Mouse (Mus musculus) megakaryocyte, embryonic 14.5 days (primary cell): ENCODE data around the gene Ppp4r2. TPM values are rescaled to one million over a fixed set of nuclear protein-coding genes. Genes with fewer than 3 reads are reported as not detected.

Experiments used
- H3K27me3 ChIP-seq: replicated peaks from 2 replicates; pipeline ENCODE3; 2012; ENCODE audit warnings: inconsistent platforms
- H3K36me3 ChIP-seq: replicated peaks from 2 replicates; pipeline ENCODE3; 2012; ENCODE audit warnings: low read length, inconsistent platforms, mixed read lengths
- H3K4me1 ChIP-seq: 2 replicates; pipeline ENCODE4 v1.6.1; 2012; ENCODE audit warnings: inconsistent platforms
- H3K4me3 ChIP-seq: replicated peaks from 2 replicates; pipeline ENCODE3; 2012; ENCODE audit warnings: moderate library complexity, mild to moderate bottlenecking, inconsistent platforms
- H3K9me3 ChIP-seq: 2 replicates; pipeline ENCODE4 v1.6.1; 2012; ENCODE audit warnings: inconsistent platforms
- FLI1 ChIP-seq: IDR thresholded peaks from 2 replicates; pipeline ENCODE4 v1.6.1; 2012; ENCODE audit warnings: low read length, inconsistent platforms, mixed read lengths
- GATA1 ChIP-seq: IDR thresholded peaks from 3 replicates; pipeline ENCODE4 v1.6.1; 2012; ENCODE audit warnings: mixed read lengths, low read length, inconsistent platforms, borderline replicate concordance
- polyA plus RNA-seq: library from polyadenylated mRNA; stranded (reverse); fragments of >175 nt; gene quantifications from 2 replicates; pipeline ENCODE4 v1.2.3, GENCODE M21; 2012; ENCODE audit warnings: low replicate concordance; ENCODE audit not compliant: insufficient read depth

The Ppp4r2 gene
- polyA plus RNA-seq, 1 experiment = 32.5 TPM

DNA sequence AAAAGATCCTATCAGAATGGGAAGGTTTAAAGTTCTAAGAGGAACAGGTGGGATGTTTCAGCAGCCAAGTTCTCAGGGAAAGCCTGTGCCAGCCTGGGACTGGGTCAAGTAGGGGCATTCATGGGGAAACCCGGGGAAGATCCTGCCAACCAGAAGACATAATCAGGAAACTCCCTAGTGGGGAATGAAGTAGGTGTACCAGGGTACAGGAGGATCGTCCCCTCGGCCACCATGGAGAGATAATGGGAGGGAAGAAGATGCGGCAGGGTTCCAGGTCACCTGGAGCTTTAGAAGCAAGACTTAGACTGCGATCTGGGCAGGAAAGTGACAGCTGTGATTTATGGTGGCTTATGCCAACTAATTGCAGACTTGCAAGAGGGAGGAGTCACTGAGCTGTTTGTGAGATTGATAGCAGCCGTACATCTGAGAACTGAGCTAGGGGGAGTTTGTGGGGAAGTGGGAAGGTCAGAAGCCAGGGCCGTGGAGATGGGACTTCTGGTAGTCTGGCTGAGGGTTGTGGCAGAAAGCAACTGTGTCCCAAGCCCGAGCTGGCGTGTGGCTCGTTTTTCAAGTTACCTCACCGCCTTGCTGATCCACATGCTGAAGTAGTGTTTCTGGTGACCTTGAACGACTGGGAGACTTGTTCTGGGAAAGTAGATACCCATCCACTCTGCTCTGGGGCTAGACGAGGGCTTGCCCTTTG, 30.9 kb upstream of the Ppp4r2 start:
- no peaks in the 10 kb centered on the region for H3K4me1 ChIP-seq
- TF ChIP-seq GATA1 (no peak), FLI1 (no peak)

GRCm38 (mm10) chr6:100803250-100803649, 30.2 kb upstream of the Ppp4r2 start:
- Histone ChIP-seq H3K9me3 (peaks cover 7% of the 10 kb centered on the region; the same call in 1 of the 2 replicates), H3K36me3 (no peaks in the 10 kb centered on the region), H3K4me3 (no peak overlapping the region), H3K27me3 (no peaks in the 10 kb centered on the region), H3K4me1 (no peaks in the 10 kb centered on the region)
- TF ChIP-seq GATA1 (no peak), FLI1 (no peak)

More for the DNA sequence above, 30.9 kb upstream of the Ppp4r2 start:
- no peaks in the 10 kb centered on the region for H3K36me3 ChIP-seq
- no peaks in the 10 kb centered on the region for H3K27me3 ChIP-seq
- peaks cover 7% of the 10 kb centered on the region; the same call in 1 of the 2 replicates for H3K9me3 ChIP-seq
- H3K4me3 ChIP-seq = no peak overlapping the region

DNA sequence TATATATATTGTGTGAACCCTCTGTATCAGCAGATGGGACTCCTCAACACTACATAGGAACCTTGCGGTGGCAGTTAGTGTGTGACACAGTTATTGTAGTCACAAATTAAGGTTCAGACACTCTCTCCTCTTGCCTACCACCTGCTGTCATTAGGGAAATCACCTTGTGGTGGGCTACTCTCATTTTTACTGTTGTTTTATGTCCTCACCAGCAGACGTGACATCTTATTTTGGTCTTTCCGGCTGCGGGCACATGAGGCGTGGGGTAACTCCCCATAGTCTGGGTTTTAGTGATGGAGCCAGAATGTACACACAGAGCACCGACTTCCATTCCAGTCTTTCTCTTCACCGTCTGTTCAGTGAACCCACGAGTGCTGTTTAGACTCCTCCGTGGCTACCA, 26.2 kb upstream of the Ppp4r2 start:
- H3K4me1 ChIP-seq = no peaks in the 10 kb centered on the region

DNA sequence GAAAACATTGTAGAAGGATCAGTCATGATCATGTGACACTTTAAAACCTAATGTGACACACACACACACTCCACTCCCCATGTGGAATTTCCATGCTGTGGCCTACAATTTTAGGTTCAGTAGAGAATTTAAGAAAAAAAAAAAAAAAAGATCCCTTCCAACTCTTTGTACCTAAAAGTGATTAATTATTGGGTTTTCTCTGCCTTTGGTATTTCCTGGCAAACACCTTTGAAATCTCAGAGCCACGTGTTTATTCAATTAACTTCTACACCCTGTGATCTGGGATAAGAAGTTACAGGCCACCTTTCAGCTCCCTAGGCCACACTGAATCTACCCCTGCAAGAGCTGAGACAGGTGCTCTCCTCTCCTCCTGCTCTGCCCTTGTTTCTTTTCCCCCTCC, 25.7 kb upstream of the Ppp4r2 start:
- no peak for TF ChIP-seq FLI1
- TF ChIP-seq GATA1 = no peak
- Histone ChIP-seq H3K4me3 (no peak overlapping the region), H3K9me3 (no peaks in the 10 kb centered on the region), H3K4me1 (no peaks in the 10 kb centered on the region), H3K36me3 (no peaks in the 10 kb centered on the region), H3K27me3 (no peaks in the 10 kb centered on the region)

More for the DNA sequence above, 26.2 kb upstream of the Ppp4r2 start:
- Histone ChIP-seq H3K9me3 (no peaks in the 10 kb centered on the region), H3K4me3 (no peak overlapping the region), H3K27me3 (no peaks in the 10 kb centered on the region), H3K36me3 (no peaks in the 10 kb centered on the region)
- TF ChIP-seq FLI1 (no peak), GATA1 (no peak)

DNA sequence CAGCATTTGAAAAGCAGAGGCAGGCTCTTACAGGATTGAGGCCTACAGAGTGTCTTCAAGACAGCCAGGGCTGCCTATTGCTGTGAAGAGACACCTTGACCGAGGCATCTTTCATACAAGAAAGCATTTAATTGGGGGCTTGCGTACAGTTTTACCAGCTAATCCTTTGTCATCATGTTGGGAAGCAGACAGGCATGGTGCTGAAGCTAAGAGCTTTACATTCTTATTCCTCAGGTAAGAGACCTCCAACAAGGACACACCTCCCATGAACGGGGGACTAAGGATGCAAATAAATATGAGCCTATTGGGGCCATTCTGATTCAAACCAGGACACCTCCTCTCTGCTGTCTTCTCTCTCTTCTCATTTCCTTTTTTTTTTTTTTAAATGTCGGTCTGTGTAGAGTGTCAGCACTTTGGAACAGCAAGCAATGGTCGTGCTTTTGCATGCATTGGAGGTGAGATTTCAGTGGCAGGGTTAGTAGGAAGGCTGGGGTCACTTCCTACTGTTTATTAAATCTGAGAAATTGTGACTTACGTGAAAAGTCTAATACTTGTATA, 25.1 kb upstream of the Ppp4r2 start:
- H3K4me3 ChIP-seq = no peak overlapping the region
- TF ChIP-seq FLI1 (no peak), GATA1 (no peak)

GRCm38 (mm10) chr6:100810117-100810516, 23.3 kb upstream of the Ppp4r2 start:
- no peak overlapping the region for H3K4me3 ChIP-seq
- H3K27me3 ChIP-seq = no peaks in the 10 kb centered on the region
- no peaks in the 10 kb centered on the region for H3K9me3 ChIP-seq
- H3K4me1 ChIP-seq = no peaks in the 10 kb centered on the region
- TF ChIP-seq GATA1 (no peak), FLI1 (no peak)
- no peaks in the 10 kb centered on the region for H3K36me3 ChIP-seq

More for the DNA sequence above, 25.1 kb upstream of the Ppp4r2 start:
- Histone ChIP-seq H3K4me1 (no peaks in the 10 kb centered on the region), H3K36me3 (no peaks in the 10 kb centered on the region), H3K27me3 (no peaks in the 10 kb centered on the region), H3K9me3 (no peaks in the 10 kb centered on the region)

DNA sequence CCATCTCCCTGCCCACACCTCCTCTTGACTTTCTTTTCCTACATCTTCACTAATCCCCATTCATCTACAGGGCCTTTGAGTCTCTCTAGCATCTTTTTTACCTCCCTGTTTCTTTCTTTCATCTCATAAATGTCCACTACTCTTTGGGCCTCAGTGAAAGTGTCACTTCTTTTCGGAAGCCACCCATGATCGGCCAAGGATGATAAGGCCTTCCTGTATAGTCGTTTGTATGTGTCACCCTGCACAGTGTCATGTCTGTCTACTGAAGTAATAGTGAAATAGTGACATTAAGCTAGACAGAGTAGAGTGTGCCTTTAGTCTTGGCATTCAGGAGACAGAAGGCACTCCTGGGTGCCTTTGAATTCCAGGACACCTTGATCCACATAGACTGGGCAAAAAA, 21.7 kb upstream of the Ppp4r2 start:
- no peak overlapping the region for H3K4me3 ChIP-seq

DNA sequence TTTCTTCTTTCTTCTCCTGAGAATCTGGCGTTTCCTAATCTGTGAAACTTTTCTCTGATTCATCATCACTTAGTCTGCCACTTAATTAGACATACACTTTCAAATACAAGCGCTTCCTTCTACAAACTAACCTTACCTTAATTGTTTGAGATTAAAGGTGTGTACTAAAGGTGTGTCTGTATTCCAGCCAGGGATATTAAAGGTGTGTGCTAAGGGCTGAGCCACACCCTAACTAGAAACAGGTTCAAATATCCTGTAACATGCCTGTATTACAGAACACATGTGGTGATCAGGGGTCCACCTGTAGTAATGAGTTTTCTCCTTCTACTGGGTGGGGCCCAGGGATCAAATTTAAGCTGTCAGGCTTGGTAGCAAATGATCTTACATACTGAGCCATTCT, 12.1 kb upstream of the Ppp4r2 start:
- TF ChIP-seq GATA1 (no peak), FLI1 (no peak)
- no peaks in the 10 kb centered on the region for H3K4me1 ChIP-seq
- H3K27me3 ChIP-seq = peaks cover 4% of the 10 kb centered on the region

More for the DNA sequence above, 21.7 kb upstream of the Ppp4r2 start:
- no peaks in the 10 kb centered on the region for H3K9me3 ChIP-seq
- TF ChIP-seq FLI1 (no peak), GATA1 (no peak)
- H3K36me3 ChIP-seq = no peaks in the 10 kb centered on the region
- no peaks in the 10 kb centered on the region for H3K27me3 ChIP-seq
- no peaks in the 10 kb centered on the region for H3K4me1 ChIP-seq

GRCm38 (mm10) chr6:100823356-100823755, 10.1 kb upstream of the Ppp4r2 start:
- Histone ChIP-seq H3K4me3 (no peak overlapping the region), H3K27me3 (peaks cover 4% of the 10 kb centered on the region)
- no peak for TF ChIP-seq GATA1
- TF ChIP-seq FLI1 = no peak

More for the DNA sequence above, 12.1 kb upstream of the Ppp4r2 start:
- Histone ChIP-seq H3K36me3 (no peaks in the 10 kb centered on the region), H3K4me3 (no peak overlapping the region), H3K9me3 (no peaks in the 10 kb centered on the region)

GRCm38 (mm10) chr6:100824381-100824965, 8.9 kb upstream of the Ppp4r2 start:
- no peaks in the 10 kb centered on the region for H3K36me3 ChIP-seq
- TF ChIP-seq GATA1 = no peak
- TF ChIP-seq FLI1 = no peak
- no peak overlapping the region for H3K4me3 ChIP-seq
- H3K9me3 ChIP-seq = no peaks in the 10 kb centered on the region
- H3K27me3 ChIP-seq = peaks cover 5% of the 10 kb centered on the region
- no peaks in the 10 kb centered on the region for H3K4me1 ChIP-seq

More at GRCm38 (mm10) chr6:100823356-100823755, 10.1 kb upstream of the Ppp4r2 start:
- Histone ChIP-seq H3K36me3 (no peaks in the 10 kb centered on the region), H3K9me3 (no peaks in the 10 kb centered on the region), H3K4me1 (no peaks in the 10 kb centered on the region)
